Mouse (Mus musculus): ENCODE data around the gene Zfp652.

Zfp652 gene

DNA sequence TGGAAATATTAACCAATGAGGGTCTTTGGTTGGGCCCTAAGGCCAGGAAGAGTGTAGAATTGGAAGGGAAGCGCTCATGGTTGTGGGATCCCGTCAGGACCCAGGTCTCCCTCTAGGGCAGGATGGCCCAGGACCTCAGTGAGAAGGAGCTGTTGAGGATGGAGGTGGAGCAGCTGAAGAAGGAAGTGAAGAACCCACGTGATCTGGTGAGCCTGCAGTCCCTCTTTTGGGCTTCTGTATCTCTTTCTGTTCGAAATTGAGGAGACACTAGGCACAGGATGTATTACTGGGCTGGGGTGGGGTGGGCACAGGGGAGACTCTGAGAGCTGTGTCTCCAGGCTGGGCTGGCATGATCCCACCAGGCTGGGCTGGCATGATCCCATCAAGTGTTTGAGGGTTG, 132.5 kb downstream of the Zfp652 start:
- intact Hi-C loops (cut with DNase I), result no loop called here

DNA sequence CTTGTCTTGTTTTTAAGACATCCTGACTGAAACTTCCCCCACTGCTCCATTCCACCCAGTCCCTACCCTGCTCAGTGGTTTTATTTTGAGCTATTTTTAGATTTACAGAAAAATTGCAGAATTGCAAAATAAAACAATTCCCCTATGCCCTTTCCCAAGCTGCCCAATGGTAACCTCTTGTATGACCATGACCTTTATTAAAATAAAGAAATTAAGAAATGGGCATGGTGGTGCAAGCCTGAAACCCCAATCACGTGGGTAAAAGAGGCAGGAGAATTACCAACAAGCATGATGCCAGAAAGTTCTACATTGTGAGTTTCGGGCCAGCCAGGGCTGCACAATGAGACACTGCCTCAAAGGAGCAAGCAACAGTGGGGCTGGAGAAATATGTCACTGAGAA, 138.4 kb downstream of the Zfp652 start:
- intact Hi-C loops (cut with DNase I), result no loop called here

DNA sequence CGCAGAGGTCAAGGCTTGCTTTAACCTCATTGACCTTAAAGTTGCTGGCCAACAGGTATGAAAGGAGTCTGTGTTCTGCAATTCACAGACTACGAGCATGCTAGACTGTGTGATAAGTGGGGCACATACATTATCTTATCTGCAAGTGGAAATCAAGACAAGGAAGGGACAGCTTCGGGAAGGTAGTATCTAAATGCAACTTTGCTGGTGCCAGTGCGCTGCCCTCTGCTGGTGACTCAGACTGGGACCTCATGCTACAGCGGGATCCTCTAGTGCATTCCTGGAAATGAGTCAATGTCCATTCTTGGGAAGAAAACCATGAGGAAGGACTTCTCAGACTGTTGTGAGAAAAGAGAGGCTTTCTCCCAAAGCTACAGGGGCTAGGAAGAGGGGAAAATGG, 141.2 kb downstream of the Zfp652 start:
- intact Hi-C loops (cut with DNase I), result loop anchor here (2.0 kb wide), 1 partner anchor 25 kb away; no protein-coding TSS in a partner anchor

DNA sequence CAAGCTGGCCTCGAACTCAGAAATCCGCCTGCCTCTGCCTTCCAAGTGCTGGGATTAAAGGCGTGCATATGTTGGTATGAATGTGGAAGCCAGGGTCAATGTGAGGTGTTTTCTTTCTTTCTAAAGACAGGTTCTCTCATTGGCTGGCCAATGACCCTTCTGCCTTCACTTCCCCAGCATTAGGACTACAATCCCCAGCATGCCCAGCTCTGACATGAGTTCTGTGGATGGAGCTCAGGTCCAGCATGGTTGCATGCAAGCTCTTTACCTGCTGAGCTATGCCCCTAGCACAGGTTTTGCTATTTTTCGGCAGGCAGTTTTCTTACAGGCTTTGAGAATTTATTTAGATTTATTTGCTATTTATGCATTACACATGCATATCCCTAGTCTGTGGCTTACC, 144.8 kb downstream of the Zfp652 start:
- intact Hi-C loops (cut with DNase I), result no loop called here

DNA sequence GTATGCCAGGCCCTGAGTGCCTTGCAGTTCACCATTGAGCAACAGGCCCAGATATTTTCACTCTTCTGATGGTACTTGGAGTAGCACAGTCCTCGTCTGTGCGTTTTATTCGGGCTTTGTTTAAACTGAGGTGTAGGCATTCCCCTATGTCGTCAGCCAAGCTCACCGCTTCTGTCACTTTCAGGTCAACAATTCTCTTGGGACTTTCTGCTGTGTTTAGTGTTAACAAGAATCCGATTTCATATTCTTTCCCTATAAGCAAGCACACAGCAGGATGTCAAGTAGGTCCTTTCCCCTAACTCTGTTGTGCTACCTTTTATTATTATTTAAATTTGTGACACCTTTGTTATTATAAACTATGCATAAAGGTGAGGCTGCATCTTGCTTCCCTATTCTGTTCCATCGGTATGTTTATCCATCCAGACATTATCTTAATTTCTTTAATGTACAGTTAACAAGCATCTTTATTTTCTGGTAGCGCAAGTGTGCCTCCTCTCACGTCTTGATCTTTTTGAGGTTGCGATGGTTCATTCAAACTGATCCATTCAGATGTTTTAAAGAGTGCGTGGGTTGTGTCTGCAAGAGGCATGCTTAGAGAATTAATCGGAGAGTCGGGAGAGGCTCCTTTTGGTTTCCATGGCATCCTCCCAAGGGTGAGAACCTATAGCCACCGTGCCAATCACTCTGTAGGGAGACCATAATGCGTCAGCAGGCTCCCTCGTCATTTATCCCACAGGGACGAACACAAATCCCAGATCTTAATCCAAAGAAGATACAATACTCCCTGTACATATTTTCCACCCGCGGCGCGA, 145.4 kb downstream of the Zfp652 start:
- intact Hi-C loops (cut with DNase I), result no loop called here

DNA sequence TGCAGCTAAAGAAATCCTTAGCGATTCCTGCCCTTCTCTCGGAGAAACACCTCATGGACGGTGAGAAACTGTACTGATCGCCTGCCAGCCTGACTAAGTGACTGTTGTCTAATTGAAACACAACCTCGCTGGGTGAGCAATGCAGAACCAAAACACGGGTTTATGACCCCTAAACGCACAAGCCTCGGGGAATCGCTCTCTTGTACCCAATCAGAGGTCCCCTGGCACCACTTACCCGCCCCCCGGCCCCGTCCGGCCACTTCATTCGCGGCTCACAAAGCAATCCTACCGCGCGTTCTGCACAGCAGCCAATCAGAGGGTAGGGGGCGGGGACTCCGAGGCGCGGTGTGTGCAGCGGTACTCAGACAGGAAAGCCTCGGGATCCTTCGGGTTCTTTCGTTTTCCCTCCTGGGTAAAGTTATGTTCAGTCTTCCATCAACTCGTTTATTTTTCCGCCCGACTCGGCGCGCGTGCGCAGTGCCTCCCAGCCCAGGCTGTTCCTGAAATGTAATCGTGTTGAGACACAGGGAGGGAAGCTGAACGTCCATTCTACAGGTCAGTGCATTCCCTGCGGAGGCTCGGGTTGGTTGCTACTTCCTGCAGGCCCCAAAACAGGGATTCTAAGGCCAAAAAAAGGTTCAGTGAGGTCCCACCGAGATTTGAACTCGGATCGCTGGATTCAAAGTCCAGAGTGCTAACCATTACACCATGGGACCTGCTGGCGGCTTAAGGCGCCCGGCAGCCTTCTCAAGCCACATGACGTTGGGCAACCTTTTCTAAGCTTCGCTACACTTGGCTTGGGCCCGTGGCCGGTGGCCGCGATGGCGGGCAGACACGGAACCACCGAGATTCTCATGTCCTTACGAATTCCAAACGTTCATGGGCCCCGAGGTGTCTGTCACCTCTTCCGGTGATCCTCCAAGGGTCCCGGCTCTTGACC, 146.3 kb downstream of the Zfp652 start:
- intact Hi-C loops (cut with DNase I), result no loop called here

DNA sequence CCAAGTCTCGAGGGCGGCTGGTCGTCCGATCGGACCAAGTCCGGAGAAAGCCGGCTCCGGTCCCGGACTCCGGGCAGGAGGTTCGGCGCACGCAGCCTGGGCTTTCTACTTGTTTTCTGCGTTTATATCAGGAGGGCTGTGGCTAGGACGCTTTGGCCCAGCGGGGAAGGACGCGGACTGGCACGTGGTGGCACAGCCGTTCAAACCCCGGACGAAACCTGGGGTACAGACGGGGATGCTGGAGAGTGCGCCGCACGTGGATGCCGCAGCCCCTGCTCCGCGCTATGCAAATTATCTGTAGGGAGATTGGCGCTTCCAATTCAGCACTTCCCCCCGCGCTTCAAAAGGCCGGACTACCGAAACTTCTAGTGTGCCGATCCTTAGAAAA, 147.0 kb downstream of the Zfp652 start:
- intact Hi-C loops (cut with DNase I), result no loop called here

DNA sequence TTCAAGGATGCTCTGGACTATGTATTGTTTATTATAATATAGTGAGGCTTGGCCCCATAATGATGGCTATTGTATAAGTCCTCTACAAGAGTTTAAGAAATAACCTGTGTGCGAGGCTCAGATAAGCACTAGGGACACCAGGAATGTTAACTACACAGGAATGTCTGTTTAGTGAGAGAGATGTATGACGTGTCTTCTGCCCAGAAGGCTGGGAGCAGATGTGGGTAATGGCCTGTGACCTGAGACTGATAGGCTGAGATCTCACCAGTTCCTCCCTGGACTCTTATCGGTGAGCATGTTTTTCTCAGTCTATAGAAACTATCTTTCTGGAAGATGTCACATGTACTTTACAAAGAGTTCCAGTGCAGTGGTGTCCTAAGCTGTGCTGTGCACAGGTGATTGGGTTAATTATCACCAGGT, 147.6 kb downstream of the Zfp652 start:
- intact Hi-C loops (cut with DNase I), result no loop called here

DNA sequence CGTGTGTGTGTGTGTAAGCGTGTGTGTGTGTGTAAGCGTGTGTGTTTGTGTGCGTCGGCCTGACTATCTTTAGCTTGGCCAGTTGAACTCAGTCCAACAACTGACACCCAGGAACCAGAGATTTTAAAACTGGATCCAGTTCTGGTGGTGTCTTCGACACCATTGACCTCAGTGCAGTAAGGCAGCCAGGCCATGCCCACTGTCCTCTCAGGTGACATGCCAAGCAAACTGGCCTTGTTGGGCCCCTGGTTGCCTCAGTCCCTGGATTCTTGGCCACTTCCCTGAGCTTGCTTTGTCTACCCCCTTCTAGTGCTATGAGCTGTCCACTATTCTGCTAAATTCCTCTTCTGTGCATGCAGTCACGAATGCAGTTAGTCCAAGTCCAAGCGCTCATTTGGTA, 148.9 kb downstream of the Zfp652 start:
- intact Hi-C loops (cut with DNase I), result no loop called here

DNA sequence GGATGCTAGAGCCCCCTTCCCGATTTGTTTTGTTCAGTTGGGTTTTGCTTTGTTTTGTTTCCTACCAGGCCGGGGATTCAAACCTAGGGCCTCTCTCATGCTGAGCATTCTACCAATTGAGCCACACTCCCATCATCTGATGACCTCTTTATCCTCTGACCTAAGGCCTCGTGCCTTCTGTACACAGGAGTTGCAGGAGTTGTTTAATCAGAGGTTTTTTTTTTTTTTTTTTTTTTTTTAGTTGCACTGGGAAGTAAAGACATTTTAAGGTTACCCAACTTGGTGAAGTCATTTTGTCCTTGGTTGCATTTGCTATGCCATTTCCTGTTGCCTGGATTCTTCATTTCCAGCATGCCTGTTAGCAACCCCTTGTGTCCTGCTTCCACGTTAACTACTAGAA, 157.0 kb downstream of the Zfp652 start:
- intact Hi-C loops (cut with DNase I), result no loop called here

DNA sequence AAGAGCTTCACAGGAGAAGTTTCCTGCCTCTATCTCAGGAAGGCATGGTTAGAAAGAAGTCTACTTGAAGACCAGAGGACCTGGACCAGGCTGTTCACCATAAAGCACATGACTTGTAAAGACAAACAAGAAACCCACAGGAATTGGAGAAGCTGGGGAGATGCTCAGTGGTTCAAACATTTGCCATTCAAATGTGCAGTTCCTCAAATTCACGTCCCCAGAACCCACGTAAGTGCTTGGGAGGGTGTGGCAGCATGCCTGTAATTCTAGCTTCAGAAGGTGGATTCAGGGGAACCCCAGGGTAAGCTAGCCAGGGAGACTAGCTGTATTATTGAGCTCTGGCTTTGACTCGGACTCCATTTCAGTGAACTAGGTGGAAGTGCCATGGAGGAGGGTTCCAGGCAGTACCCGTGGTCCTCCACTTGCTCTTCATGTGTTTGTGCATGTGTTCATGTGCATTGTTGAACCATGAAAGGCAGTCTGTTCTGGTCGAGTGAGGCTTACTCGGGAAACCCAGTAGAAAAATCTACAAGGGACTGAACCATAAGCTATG, 157.5 kb downstream of the Zfp652 start:
- intact Hi-C loops (cut with DNase I), result no loop called here

DNA sequence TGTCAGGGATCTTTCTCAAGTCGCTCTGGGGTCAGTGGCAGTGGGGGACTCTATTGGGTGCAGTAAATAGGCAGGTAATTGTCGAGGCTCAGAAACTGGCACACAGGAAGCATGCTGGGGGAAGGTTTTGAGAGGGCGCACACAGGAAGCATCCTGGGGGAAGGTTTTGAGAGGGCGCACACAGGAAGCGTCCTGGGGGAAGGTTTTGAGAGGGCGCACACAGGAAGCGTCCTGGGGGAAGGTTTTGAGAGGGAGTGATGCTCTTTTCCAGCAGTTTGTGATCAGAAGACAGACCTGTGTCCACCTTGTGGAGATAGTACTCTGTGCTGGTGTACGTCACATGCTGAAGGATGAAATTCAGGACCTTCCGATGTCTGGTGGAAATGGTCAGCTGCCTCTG, 163.3 kb downstream of the Zfp652 start:
- intact Hi-C loops (cut with DNase I), result loop anchor here (2.0 to 5.0 kb wide), 2 partner anchors 65 to 106 kb away; no protein-coding TSS in a partner anchor

DNA sequence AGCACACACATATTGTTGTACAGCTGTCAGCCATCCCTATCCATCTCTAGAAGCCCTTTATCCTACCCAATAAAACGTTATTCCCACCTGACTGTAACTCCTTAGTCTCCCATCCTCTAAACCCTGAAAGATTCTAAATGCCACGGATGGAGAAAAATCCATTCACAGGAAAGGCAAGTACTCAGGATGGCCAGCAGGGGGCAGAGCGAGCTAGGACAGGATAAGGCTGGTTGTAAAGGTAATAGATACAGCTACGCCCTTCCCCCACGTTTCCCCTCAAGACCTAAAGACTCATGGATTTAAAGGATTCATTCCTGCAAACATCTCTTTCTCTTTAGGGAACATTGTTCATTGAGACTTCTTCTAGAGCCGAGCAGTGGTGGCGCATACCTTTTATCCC, 163.8 kb downstream of the Zfp652 start:
- intact Hi-C loops (cut with DNase I), result loop anchor here (2.0 to 5.0 kb wide), 2 partner anchors 65 to 106 kb away; no protein-coding TSS in a partner anchor

DNA sequence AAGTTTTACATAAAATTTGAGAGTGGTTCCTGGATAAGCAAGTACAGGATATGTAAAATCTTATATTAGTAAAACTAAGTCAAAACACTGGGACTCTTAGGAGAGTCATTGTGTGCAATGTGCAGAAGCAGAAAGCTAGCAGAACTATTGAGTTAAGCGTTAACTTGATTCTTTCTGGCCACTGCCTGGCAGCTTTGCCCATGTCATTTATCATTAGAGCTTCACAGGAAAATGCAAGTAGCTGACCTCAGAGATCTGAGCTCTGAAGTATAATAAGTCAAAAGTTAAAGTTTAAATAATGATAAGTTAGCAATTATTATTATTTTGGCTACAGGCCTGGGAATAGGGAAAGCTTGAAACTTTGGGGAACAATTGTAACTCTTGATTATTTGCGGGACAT, 167.4 kb downstream of the Zfp652 start:
- intact Hi-C loops (cut with DNase I), result loop anchor here (5.0 kb wide), 1 partner anchor 102 kb away; no protein-coding TSS in a partner anchor
